Mouse (Mus musculus) gonadal fat pad, adult 2 months (tissue): ENCODE results near the gene Lpp. TPM values are rescaled to one million over a fixed set of nuclear protein-coding genes. Genes with fewer than 3 reads are reported as not detected.
"Not testable (repeated sequence)": the region's sequence is repeated elsewhere in the genome, so short reads cannot be mapped to it uniquely, and the experiment has no call there.

Experiments
- DNase-seq: peaks from one replicate; pipeline ENCODE4 v3.0.0-alpha.2; 2012; ENCODE audit warnings: low read depth
- polyA plus RNA-seq: library from polyadenylated mRNA; depleted of rRNA; stranded (reverse); fragments of >200 nt; gene quantifications from 2 replicates; pipeline ENCODE4 v1.2.3, GENCODE M21; 2012

Gene Lpp
- polyA plus RNA-seq, 1 experiment = 16.0 TPM

GRCm38 (mm10) chr16:24978226-24978625 is 584.9 kb downstream of the Lpp start:
- DNase-seq = no peak

- DNase-seq = no peak
These were observed 586.1 kb downstream of the Lpp start for GRCm38 (mm10) chr16:24979391-24979790.

GRCm38 (mm10) chr16:24982828-24983227 is 589.5 kb downstream of the Lpp start:
- DNase-seq = no peak

- no peak for DNase-seq
These were observed 597.0 kb downstream of the Lpp start for GRCm38 (mm10) chr16:24990331-24990730.

GRCm38 (mm10) chr16:24991059-24991541 is 597.8 kb downstream of the Lpp start:
- no peak for DNase-seq

GRCm38 (mm10) chr16:24991995-24992394 is 598.7 kb downstream of the Lpp start:
- DNase-seq = no peak

GRCm38 (mm10) chr16:24992494-24992893 is 599.2 kb downstream of the Lpp start:
- DNase-seq = no peak

- no peak for DNase-seq
These were observed 617.9 kb downstream of the Lpp start for GRCm38 (mm10) chr16:25010980-25011877.

GRCm38 (mm10) chr16:25012938-25013337 is 619.6 kb downstream of the Lpp start:
- DNase-seq = no peak

GRCm38 (mm10) chr16:25016261-25016836 is 623.0 kb downstream of the Lpp start:
- no peak for DNase-seq

- DNase-seq = no peak
These were observed 623.7 kb downstream of the Lpp start for GRCm38 (mm10) chr16:25017046-25017445.

- DNase-seq = not testable (repeated sequence)
These were observed 628.5 kb downstream of the Lpp start for GRCm38 (mm10) chr16:25021743-25022359.

GRCm38 (mm10) chr16:25024591-25024990 is 631.3 kb downstream of the Lpp start:
- DNase-seq = no peak

GRCm38 (mm10) chr16:25026191-25026590 is 632.9 kb downstream of the Lpp start:
- no peak for DNase-seq

GRCm38 (mm10) chr16:25029548-25029947 is 636.2 kb downstream of the Lpp start:
- DNase-seq = no peak

GRCm38 (mm10) chr16:25037361-25037760 is 644.1 kb downstream of the Lpp start:
- no peak for DNase-seq

- no peak for DNase-seq
These were observed 645.2 kb downstream of the Lpp start for GRCm38 (mm10) chr16:25038529-25038928.

GRCm38 (mm10) chr16:25039904-25040303 is 646.6 kb downstream of the Lpp start:
- DNase-seq = no peak

- peak; percentile 85 for DNase-seq
These were observed 647.9 kb downstream of the Lpp start for GRCm38 (mm10) chr16:25041165-25041564.

- DNase-seq = no peak
These were observed 648.7 kb downstream of the Lpp start for GRCm38 (mm10) chr16:25041855-25042529.
